Mouse (Mus musculus): ENCODE data around the gene Gss. TPM values are rescaled to one million over a fixed set of nuclear protein-coding genes. Genes with fewer than 3 reads are reported as not detected.

The Gss gene
- polyA plus RNA-seq, 1 experiment from 2014 or later = 27.1 TPM

DNA sequence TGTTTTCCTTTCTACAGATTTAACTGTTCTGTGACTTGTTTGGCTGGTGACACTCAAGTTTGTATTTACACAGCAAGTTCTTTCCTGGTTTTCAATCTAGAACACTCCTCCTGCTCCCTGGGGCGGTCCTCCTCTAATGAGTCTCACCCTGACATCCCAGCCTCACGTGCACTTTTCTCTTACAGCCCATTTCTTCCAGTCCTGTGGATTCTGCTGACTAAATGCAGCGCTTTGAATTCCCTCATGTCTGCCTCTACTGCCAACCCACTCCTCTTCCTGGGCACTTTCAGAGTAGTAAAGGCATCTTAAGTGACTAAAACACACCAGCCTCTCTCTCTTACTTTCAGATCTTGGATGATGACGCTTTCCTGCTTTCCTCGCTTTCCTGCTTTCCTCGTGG is 934 bp downstream of the Gss start:
- Histone ChIP-seq H3K27me3 (replicated peaks; ENCODE audit: control insufficient read depth, insufficient read depth, low read length) (no peaks in the 10 kb centered on the region), H3K4me1 (ENCODE audit: control insufficient read depth, insufficient read depth, low read length) (peaks cover 10% of the 10 kb centered on the region), H3K9ac (ENCODE audit: low read depth, low read length) (peak overlapping the region; percentile 88), H3K4me3 (ENCODE audit: low read depth, low read length) (peak overlapping the region; percentile 72), H3K27ac (replicated peaks; ENCODE audit: low read depth, low read length) (peak overlapping the region; percentile 88), H3K4me2 (ENCODE audit: low read depth, low read length) (peak overlapping the region; percentile 79), H3K36me3 (ENCODE audit: control insufficient read depth, insufficient read depth, low read length) (no peaks in the 10 kb centered on the region), H3K9me3 (ENCODE audit: control insufficient read depth, low read length) (no peaks in the 10 kb centered on the region)
- WGBS = 3% methylated on average over 6 of the region's 6 CpGs
- DNase-seq (ENCODE audit: low spot score) (no peak), ATAC-seq (ENCODE audit: low read depth) (no peak)

DNA sequence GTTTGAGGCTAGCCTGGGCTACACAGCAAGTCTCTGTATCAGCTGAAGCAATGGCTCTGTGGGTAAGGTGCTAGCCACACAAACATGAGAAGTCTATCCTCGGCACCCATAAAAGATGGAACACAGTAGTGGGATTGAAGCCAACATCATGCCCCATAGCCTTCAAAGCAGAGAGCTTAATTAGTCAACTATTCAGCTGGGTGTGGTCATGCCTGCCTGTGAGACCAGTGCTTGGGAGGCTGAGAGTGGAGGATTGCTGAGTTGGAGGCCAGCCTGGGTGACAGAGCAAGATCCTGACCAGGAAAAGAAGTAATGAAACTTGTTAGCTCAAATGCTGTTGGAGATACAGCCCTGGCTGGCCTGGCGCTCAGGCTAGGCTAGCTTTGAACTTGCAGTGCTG is 1.7 kb downstream of the Gss start:
- H3K4me1 ChIP-seq (ENCODE audit: control insufficient read depth, insufficient read depth, low read length) = peaks cover 10% of the 10 kb centered on the region
- 90% methylated on average over 2 of the region's 2 CpGs for WGBS
- DNase-seq (ENCODE audit: low spot score) (no peak), ATAC-seq (ENCODE audit: low read depth) (no peak)
- H3K9me3 ChIP-seq (ENCODE audit: control insufficient read depth, low read length) = no peaks in the 10 kb centered on the region
- no peak overlapping the region for H3K9ac ChIP-seq (ENCODE audit: low read depth, low read length)
- no peak overlapping the region for H3K27ac ChIP-seq (replicated peaks; ENCODE audit: low read depth, low read length)
- 0 out of 2 replicates have a peak overlapping the region, but pooled peaks have one; percentile 79 for H3K4me2 ChIP-seq (ENCODE audit: low read depth, low read length)
- no peak overlapping the region for H3K4me3 ChIP-seq (ENCODE audit: low read depth, low read length)
- no peaks in the 10 kb centered on the region for H3K27me3 ChIP-seq (replicated peaks; ENCODE audit: control insufficient read depth, insufficient read depth, low read length)
- no peaks in the 10 kb centered on the region for H3K36me3 ChIP-seq (ENCODE audit: control insufficient read depth, insufficient read depth, low read length)

DNA sequence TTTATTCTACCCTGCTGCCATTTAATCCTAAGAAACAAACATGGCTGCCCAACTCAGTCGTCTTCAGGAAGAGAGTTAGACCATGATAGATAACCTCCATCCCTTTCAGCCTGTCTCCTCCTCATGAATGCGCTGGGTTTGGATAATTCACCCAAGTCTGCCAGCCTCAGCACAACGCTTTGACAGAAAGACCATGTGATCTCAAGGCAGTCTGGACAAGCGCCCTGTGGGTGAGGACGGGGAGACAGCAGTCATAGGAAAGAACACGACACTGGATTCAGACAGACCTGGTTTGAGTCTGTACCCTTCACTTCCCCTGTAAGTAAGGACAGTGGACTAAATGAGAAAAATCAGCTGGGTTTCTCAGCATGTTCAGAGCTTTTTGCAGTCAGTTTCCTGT is 3.1 kb downstream of the Gss start:
- Histone ChIP-seq H3K9me3 (ENCODE audit: control insufficient read depth, low read length) (no peaks in the 10 kb centered on the region), H3K4me3 (ENCODE audit: low read depth, low read length) (no peak overlapping the region), H3K36me3 (ENCODE audit: control insufficient read depth, insufficient read depth, low read length) (no peaks in the 10 kb centered on the region), H3K9ac (ENCODE audit: low read depth, low read length) (no peak overlapping the region), H3K4me1 (ENCODE audit: control insufficient read depth, insufficient read depth, low read length) (peaks cover 10% of the 10 kb centered on the region), H3K4me2 (ENCODE audit: low read depth, low read length) (no peak overlapping the region), H3K27me3 (replicated peaks; ENCODE audit: control insufficient read depth, insufficient read depth, low read length) (no peaks in the 10 kb centered on the region), H3K27ac (replicated peaks; ENCODE audit: low read depth, low read length) (no peak overlapping the region)
- 73% methylated on average over 6 of the region's 6 CpGs for WGBS
- ATAC-seq (ENCODE audit: low read depth) (no peak), DNase-seq (ENCODE audit: low spot score) (no peak)

DNA sequence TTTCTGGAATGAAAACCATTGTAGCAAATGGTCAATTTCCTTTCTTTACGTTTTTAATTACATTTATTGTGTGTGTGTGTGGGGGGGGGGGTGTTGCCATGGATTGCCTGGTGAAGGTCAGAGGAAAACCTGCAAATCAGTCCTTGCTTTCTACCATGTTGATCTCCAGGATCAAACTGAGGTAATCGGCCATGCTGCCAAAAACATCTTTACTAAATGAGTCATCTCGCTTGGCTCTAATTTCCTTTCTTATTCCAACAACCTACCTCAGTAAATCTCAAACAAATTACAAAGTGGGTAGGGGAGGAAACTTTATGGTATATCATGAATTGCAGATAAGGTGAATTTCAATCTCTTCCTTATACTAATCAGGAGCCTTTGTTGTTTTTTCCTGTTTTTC is 4.5 kb downstream of the Gss start:
- no peak overlapping the region for H3K9ac ChIP-seq (ENCODE audit: low read depth, low read length)
- H3K9me3 ChIP-seq (ENCODE audit: control insufficient read depth, low read length) = no peaks in the 10 kb centered on the region
- ATAC-seq (ENCODE audit: low read depth) (no peak), DNase-seq (ENCODE audit: low spot score) (no peak)
- WGBS = 73% methylated on average over 3 of the region's 3 CpGs
- no peaks in the 10 kb centered on the region for H3K36me3 ChIP-seq (ENCODE audit: control insufficient read depth, insufficient read depth, low read length)
- H3K4me3 ChIP-seq (ENCODE audit: low read depth, low read length) = no peak overlapping the region
- H3K27ac ChIP-seq (replicated peaks; ENCODE audit: low read depth, low read length) = no peak overlapping the region
- H3K4me1 ChIP-seq (ENCODE audit: control insufficient read depth, insufficient read depth, low read length) = peaks cover 9% of the 10 kb centered on the region
- no peak overlapping the region for H3K4me2 ChIP-seq (ENCODE audit: low read depth, low read length)
- H3K27me3 ChIP-seq (replicated peaks; ENCODE audit: control insufficient read depth, insufficient read depth, low read length) = no peaks in the 10 kb centered on the region

DNA sequence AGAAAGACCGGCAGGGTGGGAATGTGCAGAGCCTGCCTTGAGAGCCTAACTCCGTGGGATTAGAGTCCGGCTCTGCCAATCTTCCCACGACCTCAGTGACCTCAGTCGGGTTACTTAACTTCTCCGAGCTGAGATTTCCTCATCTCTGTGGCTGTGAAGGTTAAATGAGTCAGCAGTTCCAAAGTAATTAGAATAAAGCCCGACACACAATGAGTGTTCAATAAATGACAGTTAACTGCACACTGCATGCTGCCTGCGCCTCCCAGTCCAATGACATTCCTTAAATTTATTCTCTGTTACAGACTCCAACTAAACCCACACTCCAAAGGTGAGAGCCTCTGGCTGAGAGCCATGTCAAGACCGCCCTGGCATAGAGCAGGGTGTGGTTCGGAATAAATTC is 7.1 kb downstream of the Gss start:
- no peaks in the 10 kb centered on the region for H3K36me3 ChIP-seq (ENCODE audit: control insufficient read depth, insufficient read depth, low read length)
- H3K27ac ChIP-seq (replicated peaks; ENCODE audit: low read depth, low read length) = no peak overlapping the region
- H3K4me2 ChIP-seq (ENCODE audit: low read depth, low read length) = no peak overlapping the region
- 63% methylated on average over 10 of the region's 10 CpGs for WGBS
- no peaks in the 10 kb centered on the region for H3K27me3 ChIP-seq (replicated peaks; ENCODE audit: control insufficient read depth, insufficient read depth, low read length)
- H3K9ac ChIP-seq (ENCODE audit: low read depth, low read length) = no peak overlapping the region
- no peaks in the 10 kb centered on the region for H3K4me1 ChIP-seq (ENCODE audit: control insufficient read depth, insufficient read depth, low read length)
- no peak overlapping the region for H3K4me3 ChIP-seq (ENCODE audit: low read depth, low read length)
- DNase-seq (ENCODE audit: low spot score) = no peak
- H3K9me3 ChIP-seq (ENCODE audit: control insufficient read depth, low read length) = no peaks in the 10 kb centered on the region
- ATAC-seq (ENCODE audit: low read depth) = no peak

DNA sequence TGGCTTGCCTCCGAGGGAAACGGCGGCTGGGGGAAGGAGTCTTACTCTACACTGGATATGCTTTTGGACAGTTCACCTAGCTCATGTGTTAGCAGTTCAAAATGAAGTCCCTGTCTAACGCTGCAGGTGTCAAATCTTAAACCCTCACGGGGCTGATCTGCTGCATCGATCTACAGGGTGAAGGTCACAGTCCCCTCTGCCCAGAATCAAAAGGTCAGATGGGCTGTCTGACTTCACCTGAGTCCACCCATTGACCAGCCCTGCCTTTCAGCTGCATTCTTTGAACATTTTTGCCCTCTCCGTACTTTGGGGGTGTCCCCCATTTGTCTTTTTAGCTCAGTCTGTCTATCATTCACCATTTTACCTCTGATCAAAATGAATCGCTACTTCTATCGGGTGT is 7.5 kb downstream of the Gss start:
- no peak for ATAC-seq (ENCODE audit: low read depth)

DNA sequence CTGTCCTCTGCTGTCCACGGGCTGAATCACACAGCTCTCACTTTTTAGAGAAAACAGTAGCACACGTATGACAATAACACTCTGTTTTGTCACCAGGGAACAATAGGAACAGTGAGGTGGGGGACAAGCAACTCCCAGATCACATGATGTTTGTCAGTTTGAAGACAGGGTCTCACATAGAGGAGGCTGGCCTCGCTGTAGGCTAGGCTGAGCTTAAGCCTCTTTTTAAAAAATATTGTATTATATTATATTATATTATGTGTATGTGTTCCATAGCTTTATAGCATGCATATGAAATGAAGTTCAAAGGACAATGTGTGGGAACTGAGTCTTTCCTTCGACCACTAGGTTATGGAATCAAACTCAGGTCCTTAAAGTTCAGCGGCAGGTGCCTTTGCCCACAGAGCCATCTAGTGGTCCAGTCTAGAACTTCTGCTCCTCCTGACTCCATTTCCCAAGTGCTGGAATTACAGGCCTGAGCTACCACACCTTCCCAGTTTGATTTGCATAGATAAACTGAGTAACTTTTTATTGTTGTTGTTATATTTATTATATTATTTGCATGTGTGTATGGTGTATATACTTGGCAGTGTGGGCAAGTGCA is 8.6 kb downstream of the Gss start:
- Histone ChIP-seq H3K9me3 (ENCODE audit: control insufficient read depth, low read length) (no peaks in the 10 kb centered on the region), H3K27me3 (replicated peaks; ENCODE audit: control insufficient read depth, insufficient read depth, low read length) (no peaks in the 10 kb centered on the region), H3K4me3 (ENCODE audit: low read depth, low read length) (no peak overlapping the region), H3K9ac (ENCODE audit: low read depth, low read length) (no peak overlapping the region), H3K4me1 (ENCODE audit: control insufficient read depth, insufficient read depth, low read length) (no peaks in the 10 kb centered on the region), H3K27ac (replicated peaks; ENCODE audit: low read depth, low read length) (no peak overlapping the region), H3K4me2 (ENCODE audit: low read depth, low read length) (no peak overlapping the region), H3K36me3 (ENCODE audit: control insufficient read depth, insufficient read depth, low read length) (no peaks in the 10 kb centered on the region)
- 0 out of 2 replicates have a peak, but pooled peaks have one; percentile 12 for ATAC-seq (ENCODE audit: low read depth)
- 39% methylated on average over 5 of the region's 5 CpGs for WGBS
- peak; percentile 51 for DNase-seq (ENCODE audit: low spot score)

More for the DNA sequence above, 7.5 kb downstream of the Gss start:
- Histone ChIP-seq H3K9ac (ENCODE audit: low read depth, low read length) (no peak overlapping the region), H3K27me3 (replicated peaks; ENCODE audit: control insufficient read depth, insufficient read depth, low read length) (no peaks in the 10 kb centered on the region), H3K4me2 (ENCODE audit: low read depth, low read length) (no peak overlapping the region), H3K27ac (replicated peaks; ENCODE audit: low read depth, low read length) (no peak overlapping the region), H3K9me3 (ENCODE audit: control insufficient read depth, low read length) (no peaks in the 10 kb centered on the region), H3K36me3 (ENCODE audit: control insufficient read depth, insufficient read depth, low read length) (no peaks in the 10 kb centered on the region), H3K4me3 (ENCODE audit: low read depth, low read length) (no peak overlapping the region), H3K4me1 (ENCODE audit: control insufficient read depth, insufficient read depth, low read length) (no peaks in the 10 kb centered on the region)
- 85% methylated on average over 9 of the region's 9 CpGs for WGBS
- no peak for DNase-seq (ENCODE audit: low spot score)

DNA sequence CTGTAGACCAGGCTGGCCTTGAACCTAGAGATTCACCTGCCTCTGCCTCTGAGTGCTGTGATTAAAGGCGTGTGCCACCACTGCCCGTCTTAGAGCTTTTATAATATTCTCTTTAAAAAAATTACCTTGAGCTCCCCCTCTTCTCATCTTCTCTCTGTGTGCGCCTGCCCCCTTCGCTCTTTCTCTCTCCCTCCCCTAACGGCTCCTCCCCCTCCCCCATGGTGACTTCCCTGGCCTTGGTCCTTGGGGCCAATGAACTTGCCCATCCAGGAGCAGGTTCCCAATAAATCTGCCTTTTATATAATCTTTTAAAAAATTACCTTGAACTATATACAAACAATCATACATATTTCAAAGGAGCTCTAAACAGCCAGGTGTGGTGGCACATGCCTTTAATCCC is 9.6 kb downstream of the Gss start:
- no peak for ATAC-seq (ENCODE audit: low read depth)
- H3K9ac ChIP-seq (ENCODE audit: low read depth, low read length) = no peak overlapping the region

DNA sequence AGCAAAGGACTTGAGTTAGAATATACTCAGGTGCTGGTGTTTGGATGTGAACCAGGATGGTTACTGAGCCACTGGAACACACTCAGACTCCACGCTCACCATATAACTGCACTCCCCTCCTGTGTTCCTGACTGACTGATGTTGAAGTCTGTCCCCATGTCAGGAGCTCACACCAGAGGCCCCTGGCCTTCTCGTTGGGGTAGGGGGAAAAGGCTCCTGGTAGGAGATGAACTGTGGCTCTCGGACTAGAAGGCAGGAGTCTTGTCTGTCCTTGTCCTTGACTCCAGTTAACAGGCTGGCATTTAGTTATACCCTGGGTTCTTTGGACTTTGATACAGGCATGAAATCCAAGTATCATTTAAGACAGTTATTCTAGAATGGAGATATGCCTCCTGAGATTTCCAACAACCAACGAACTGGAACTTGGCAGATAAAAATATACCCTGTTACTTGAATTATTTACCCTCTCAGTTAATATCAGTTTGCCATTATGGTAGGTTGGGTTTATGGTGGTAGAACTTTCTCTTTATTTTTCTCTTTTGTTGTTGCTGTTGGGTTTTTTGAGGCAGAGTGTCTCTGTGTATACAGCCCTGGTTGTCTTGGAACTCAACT is 10.1 kb downstream of the Gss start:
- WGBS = 84% methylated on average over 4 of the region's 4 CpGs
- ATAC-seq (ENCODE audit: low read depth) = no peak

More for the DNA sequence above, 9.6 kb downstream of the Gss start:
- H3K4me1 ChIP-seq (ENCODE audit: control insufficient read depth, insufficient read depth, low read length) = no peaks in the 10 kb centered on the region
- H3K36me3 ChIP-seq (ENCODE audit: control insufficient read depth, insufficient read depth, low read length) = no peaks in the 10 kb centered on the region
- H3K4me2 ChIP-seq (ENCODE audit: low read depth, low read length) = no peak overlapping the region
- no peak for DNase-seq (ENCODE audit: low spot score)
- H3K27ac ChIP-seq (replicated peaks; ENCODE audit: low read depth, low read length) = no peak overlapping the region
- no peak overlapping the region for H3K4me3 ChIP-seq (ENCODE audit: low read depth, low read length)
- no peaks in the 10 kb centered on the region for H3K27me3 ChIP-seq (replicated peaks; ENCODE audit: control insufficient read depth, insufficient read depth, low read length)
- H3K9me3 ChIP-seq (ENCODE audit: control insufficient read depth, low read length) = no peaks in the 10 kb centered on the region
- 87% methylated on average over 5 of the region's 5 CpGs for WGBS

More for the DNA sequence above, 10.1 kb downstream of the Gss start:
- Histone ChIP-seq H3K9me3 (ENCODE audit: control insufficient read depth, low read length) (no peaks in the 10 kb centered on the region), H3K4me2 (ENCODE audit: low read depth, low read length) (no peak overlapping the region), H3K27ac (replicated peaks; ENCODE audit: low read depth, low read length) (no peak overlapping the region), H3K4me3 (ENCODE audit: low read depth, low read length) (no peak overlapping the region), H3K4me1 (ENCODE audit: control insufficient read depth, insufficient read depth, low read length) (no peaks in the 10 kb centered on the region), H3K9ac (ENCODE audit: low read depth, low read length) (no peak overlapping the region), H3K36me3 (ENCODE audit: control insufficient read depth, insufficient read depth, low read length) (no peaks in the 10 kb centered on the region), H3K27me3 (replicated peaks; ENCODE audit: control insufficient read depth, insufficient read depth, low read length) (no peaks in the 10 kb centered on the region)
- no peak for DNase-seq (ENCODE audit: low spot score)

All from embryonic facial prominence, embryonic 14.5 days (tissue).